Mouse (Mus musculus) mouse embryonic stem cell (cell line): ENCODE data around the gene Gm14226.
"Not testable (repeated sequence)": the region's sequence is repeated elsewhere in the genome, so short reads cannot be mapped to it uniquely, and the experiment has no call there.

Source experiments
- in situ Hi-C, 2 experiments: fragments of 300-500 bp; cut with MboI; formaldehyde crosslinking; loops; 1 replicate in 1 of 2; 3 replicates in 1 of 2; pipeline ENCODE4 v1.14.3; 2019 to 2020; ENCODE audit warnings: low sequenced_read_pairs in 2 of 2, low pct_unique_long_range_greater_than_20kb in 1 of 2, mixed read lengths in 1 of 2; ENCODE audit not compliant: unreplicated experiment in 1 of 2

Gene Gm14226

GRCm38 (mm10) chr2:155018251-155018755 is at the start of gene Gm14226:
TSS of gene Gm14226 (plus strand) at chr2:155018266.
- in situ Hi-C loops = not testable (repeated sequence)

- in situ Hi-C loops = loop anchor here (5.0 kb wide), 1 partner anchor 53 kb away; no protein-coding TSS in a partner anchor
Measured at GRCm38 (mm10) chr2:154969740-154970397, 48.2 kb upstream of the Gm14226 start.

GRCm38 (mm10) chr2:154971919-154972692 is 46.0 kb upstream of the Gm14226 start:
- in situ Hi-C loops = loop anchor here (5.0 kb wide), 1 partner anchor 55 kb away; no protein-coding TSS in a partner anchor

GRCm38 (mm10) chr2:154972981-154973380 is 45.1 kb upstream of the Gm14226 start:
- in situ Hi-C loops = loop anchor here (5.0 kb wide), 1 partner anchor 56 kb away; no protein-coding TSS in a partner anchor

GRCm38 (mm10) chr2:154986609-154987008 is 31.5 kb upstream of the Gm14226 start:
- in situ Hi-C loops = no loop called here

GRCm38 (mm10) chr2:154991411-154991810 is 26.7 kb upstream of the Gm14226 start:
- in situ Hi-C loops = loop anchor here in 1 of 2 experiments (10.0 kb wide), 1 partner anchor 53 kb away; no protein-coding TSS in a partner anchor

GRCm38 (mm10) chr2:154992083-154992482 is 26.0 kb upstream of the Gm14226 start:
- in situ Hi-C loops = loop anchor here in 1 of 2 experiments (10.0 kb wide), 1 partner anchor 53 kb away; no protein-coding TSS in a partner anchor

- in situ Hi-C loops = no loop called here
Measured at GRCm38 (mm10) chr2:155005491-155005890, 12.6 kb upstream of the Gm14226 start.

GRCm38 (mm10) chr2:155011086-155011656 is 6.9 kb upstream of the Gm14226 start:
- in situ Hi-C loops = no loop called here

- in situ Hi-C loops = no loop called here
Measured at GRCm38 (mm10) chr2:155012991-155013390, 5.1 kb upstream of the Gm14226 start.

- in situ Hi-C loops = not testable (repeated sequence)
Measured at GRCm38 (mm10) chr2:155016751-155017150, 1.3 kb upstream of the Gm14226 start.

- in situ Hi-C loops = no loop called here
Measured at GRCm38 (mm10) chr2:155018762-155019641, 936 bp downstream of the Gm14226 start.

- in situ Hi-C loops = no loop called here
Measured at GRCm38 (mm10) chr2:155019673-155020072, 1.6 kb downstream of the Gm14226 start.

GRCm38 (mm10) chr2:155020247-155020826 is 2.3 kb downstream of the Gm14226 start:
- in situ Hi-C loops = not testable (repeated sequence)

- in situ Hi-C loops = no loop called here
Measured at GRCm38 (mm10) chr2:155030831-155031230, 12.8 kb downstream of the Gm14226 start.

GRCm38 (mm10) chr2:155032938-155033710 is 15.1 kb downstream of the Gm14226 start:
- in situ Hi-C loops = no loop called here

GRCm38 (mm10) chr2:155039956-155040355 is 21.9 kb downstream of the Gm14226 start:
- in situ Hi-C loops = loop anchor here in 1 of 2 experiments (10.0 kb wide), 1 partner anchor 45 kb away; no protein-coding TSS in a partner anchor
